Mouse (Mus musculus): Measurements from ENCODE around the gene Spns2.

DNA sequence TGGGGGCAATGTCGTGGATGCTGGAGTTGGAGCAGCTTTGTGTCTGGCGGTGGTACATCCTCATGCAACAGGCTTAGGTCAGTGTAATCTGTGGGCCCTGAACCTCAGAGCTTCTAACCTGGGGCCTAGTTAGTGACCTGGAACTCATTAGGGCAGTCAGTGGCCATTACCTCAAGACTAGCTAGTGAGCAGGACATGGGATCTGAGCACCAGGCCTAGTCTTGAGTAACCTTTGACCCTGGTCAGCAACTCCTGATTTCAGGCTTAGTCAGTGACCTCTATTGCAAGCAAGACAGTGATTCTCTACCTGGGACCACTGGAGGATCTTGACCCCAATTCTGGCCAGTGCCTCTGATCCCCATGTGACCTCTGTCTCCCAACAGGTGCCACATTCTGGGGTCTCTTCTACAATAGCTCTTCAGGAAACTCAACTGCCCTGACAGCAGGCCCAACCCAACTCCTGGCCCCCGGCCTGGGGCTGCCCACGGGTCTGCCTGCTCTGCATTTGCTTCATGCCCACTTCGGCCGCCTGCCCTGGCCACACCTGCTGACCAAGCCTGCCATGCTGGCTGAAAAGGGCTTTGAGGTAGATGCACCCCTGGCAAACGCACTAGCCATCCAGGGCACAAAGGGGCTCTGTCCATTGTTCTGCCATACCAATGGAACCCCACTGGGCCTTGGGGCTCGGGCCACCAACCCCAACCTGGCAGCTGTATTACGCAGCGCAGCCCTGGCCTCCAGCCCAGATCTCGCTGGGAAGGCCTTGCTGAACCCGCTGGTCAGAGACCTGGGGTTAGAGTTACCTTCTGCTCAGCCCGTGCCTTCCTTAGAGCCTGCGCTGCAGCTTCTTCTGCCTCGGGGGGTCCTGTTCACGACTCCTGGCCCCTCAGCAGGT, 52.7 kb downstream of the Spns2 start:
- TF ChIP-seq CTCF (IDR thresholded peaks at IDR 0.05; ENCODE audit: low read depth) (no peak), EP300 (IDR thresholded peaks at IDR 0.05; ENCODE audit: low read depth) (no peak)

Data from liver, postnatal 0 days (tissue).